8 mouse cellular contexts compared by ENCODE assay signal in genomic region chr5:52191180-52191468, GRCm38 (mm10). TPM values are rescaled to one million over a fixed set of nuclear protein-coding genes. Genes with fewer than 3 reads are reported as not detected.
DNase-seq lines count a peak whose midpoint lies in the region; ATAC-seq and TF ChIP-seq lines count a peak whose summit lies in the region.

No protein-coding gene starts in this region.

- TF ChIP-seq CTCF in lung, adult 2 months (IDR thresholded peaks at IDR 0.05; ENCODE audit: insufficient read depth, low read length) = no peak

- no peaks in the 10 kb centered on the region for H3K36me3 ChIP-seq in lung, embryonic 16.5 days (ENCODE audit: control insufficient read depth, insufficient read depth, low read length)
- no peaks in the 10 kb centered on the region for H3K36me3 ChIP-seq in hindbrain, embryonic 11.5 days (ENCODE audit: control insufficient read depth, insufficient read depth, low read length)
- no peaks in the 10 kb centered on the region for H3K36me3 ChIP-seq in macrophage (ENCODE audit: inconsistent target)

- H3K4me2 ChIP-seq in lung, embryonic 16.5 days (ENCODE audit: low read depth, low read length) = peak overlapping the region; percentile 75
- H3K4me2 ChIP-seq in hindbrain, embryonic 11.5 days (replicated peaks; ENCODE audit: low read depth, low read length) = peak overlapping the region; percentile 59

- peak overlapping the region; percentile 96 for H3K4me3 ChIP-seq in lung, embryonic 16.5 days (ENCODE audit: low read length)
- H3K4me3 ChIP-seq in lung, adult 2 months (replicated peaks; ENCODE audit: extremely low read depth, low read depth, low read length) = no peak overlapping the region
- H3K4me3 ChIP-seq in hindbrain, embryonic 11.5 days (ENCODE audit: low read depth, low read length) = peak overlapping the region; percentile 96
- peak overlapping the region; percentile 61 for H3K4me3 ChIP-seq in macrophage (ENCODE audit: inconsistent target)

- H3K27ac ChIP-seq in lung, embryonic 16.5 days (ENCODE audit: low read length) = no peak overlapping the region
- H3K27ac ChIP-seq in hindbrain, embryonic 11.5 days (ENCODE audit: low read depth, low read length) = no peak overlapping the region
- peak overlapping the region; percentile 43 for H3K27ac ChIP-seq in macrophage

- DNase-seq in lung, adult 2 months = no peak
- peak; percentile 42 for DNase-seq in c-Kit-positive CD71-positive TER-119-positive erythroid progenitor cells, embryonic 14.5 days (ENCODE audit: low spot score)
- DNase-seq in hindbrain, embryonic 11.5 days (ENCODE audit: low spot score) = no peak
- DNase-seq in left cerebral cortex, adult 11 months (ENCODE audit: low spot score) = no peak
- no peak for DNase-seq in ovary, postnatal 10 days (ENCODE audit: low spot score)
- no peak for DNase-seq in thymus, postnatal 0 days (ENCODE audit: low spot score)

- H3K4me1 ChIP-seq in lung, embryonic 16.5 days (replicated peaks; ENCODE audit: control insufficient read depth, insufficient read depth, low read length) = peaks cover 15% of the 10 kb centered on the region
- peaks cover 5% of the 10 kb centered on the region for H3K4me1 ChIP-seq in lung, adult 2 months (ENCODE audit: control insufficient read depth, insufficient read depth, low read length)
- peaks cover 3% of the 10 kb centered on the region; the same call in 1 of the 2 replicates for H3K4me1 ChIP-seq in hindbrain, embryonic 11.5 days (replicated peaks; ENCODE audit: control insufficient read depth, insufficient read depth, low read length)

- ATAC-seq in lung, embryonic 16.5 days (ENCODE audit: low read depth) = 0 out of 2 replicates have a peak, but pooled peaks have one; percentile 2
- no peak for ATAC-seq in hindbrain, embryonic 11.5 days (ENCODE audit: low FRiP score)

- H3K9me3 ChIP-seq in lung, embryonic 16.5 days (ENCODE audit: control insufficient read depth, low read length) = no peaks in the 10 kb centered on the region
- no peaks in the 10 kb centered on the region for H3K9me3 ChIP-seq in hindbrain, embryonic 11.5 days (ENCODE audit: control insufficient read depth, low read length)

- H3K79me2 ChIP-seq in macrophage (ENCODE audit: inconsistent target) = peaks cover 37% of the 10 kb centered on the region

- peak overlapping the region; percentile 100 for H3K9ac ChIP-seq in lung, embryonic 16.5 days (ENCODE audit: low read length)
- H3K9ac ChIP-seq in hindbrain, embryonic 11.5 days (ENCODE audit: low read depth, low read length) = peak overlapping the region; percentile 31; the same call in 1 of the 2 replicates

- TF ChIP-seq POLR2A in lung, adult 2 months (IDR thresholded peaks at IDR 0.05; ENCODE audit: borderline replicate concordance, extremely low read depth, low read depth, low read length) = no peak

- 25% methylated on average over 1 of the region's 1 CpGs for WGBS in lung, embryonic 16.5 days
- WGBS in lung, adult 2 months = 36% methylated on average over 1 of the region's 1 CpGs
- 40% methylated on average over 1 of the region's 1 CpGs for WGBS in hindbrain, embryonic 11.5 days
- 65% methylated on average over 1 of the region's 1 CpGs for WGBS in macrophage (ENCODE audit: missing documents)

- no peaks in the 10 kb centered on the region for H3K27me3 ChIP-seq in lung, embryonic 16.5 days (ENCODE audit: control insufficient read depth, insufficient read depth, low read depth, low read length)
- H3K27me3 ChIP-seq in hindbrain, embryonic 11.5 days (ENCODE audit: control insufficient read depth, insufficient read depth, low read length) = no peaks in the 10 kb centered on the region

RNA-seq across cellular contexts. Expression of gene Dhx15, which starts 0.8 kb away (rescaled TPM):
- 161 and 162 TPM in 2 replicates for polyA plus RNA-seq in lung, embryonic 16.5 days (2015; fragmentation: Nextera tagmentation; extraction: Ambion mirVana)
- polyA plus RNA-seq in lung, adult 2 months (2012; rRNA removed) = 29.2 and 50.8 TPM in 2 replicates
- polyA plus RNA-seq in hindbrain, embryonic 11.5 days (2014; fragmentation: Nextera tagmentation; extraction: Ambion mirVana) = 103 TPM in 2 replicates
- total RNA-seq in macrophage (2018; cell fraction: chromatin; rRNA removed) = 100 to 1,000 TPM; 236 to 425 (median 352) TPM
- total RNA-seq in macrophage (2018; cell fraction: cytosol; rRNA removed) = 10 to 100 TPM; 51.9 to 88.2 (median 66.7) TPM
- 100 to 1,000 TPM; 154 to 312 (median 208) TPM for total RNA-seq in macrophage (2018; cell fraction: nucleus; rRNA removed)
- polyA plus RNA-seq in macrophage (2018) = 70.4 to 111 TPM (median 91.7 TPM) in 3 replicates
- 150 and 160 TPM in 2 replicates for polyA plus RNA-seq in thymus, postnatal 0 days (2015; fragmentation: Nextera tagmentation; extraction: Ambion mirVana)
